Mouse (Mus musculus): Measurements from ENCODE around the gene Zyx. TPM values are rescaled to one million over a fixed set of nuclear protein-coding genes. Genes with fewer than 3 reads are reported as not detected.
A peak's percentile ranks its signal among the peaks of the same experiment; 100 is the strongest.

Zyx gene
- polyA plus RNA-seq, 1 experiment from 2014 or later, result 96.9 TPM

GRCm38 (mm10) chr6:42375131-42375530 lies 25.7 kb downstream of the Zyx start:
- peaks cover 33% of the 10 kb centered on the region for H3K4me1 ChIP-seq
- no peak overlapping the region for H3K27ac ChIP-seq (replicated peaks)

DNA sequence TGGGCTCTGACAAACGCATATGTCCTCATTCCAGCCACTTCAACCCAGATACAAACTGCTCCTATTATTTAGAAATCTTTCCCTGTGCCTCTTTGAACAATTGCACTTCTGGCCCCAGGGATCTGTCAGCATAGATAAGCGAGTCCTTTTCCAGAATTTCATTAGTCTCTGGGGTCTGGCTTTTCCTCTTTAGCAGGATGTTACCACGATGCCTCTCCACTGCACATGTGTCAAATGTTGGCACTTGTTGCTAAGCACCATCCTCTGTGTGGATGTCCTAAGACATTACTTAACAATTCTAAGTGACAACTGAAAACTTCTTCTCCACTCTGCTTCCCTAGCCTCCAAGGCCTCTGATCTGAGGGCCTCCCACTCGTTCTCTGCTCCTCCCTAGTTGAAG lies 26.6 kb downstream of the Zyx start:
- 51% methylated on average over 4 of the region's 4 CpGs for WGBS
- no peak overlapping the region for H3K27ac ChIP-seq (replicated peaks)
- H3K9me3 ChIP-seq, result no peaks in the 10 kb centered on the region
- H3K27me3 ChIP-seq (replicated peaks; ENCODE audit: low read depth, poor library complexity, severe bottlenecking), result peaks cover 21% of the 10 kb centered on the region
- no peaks in the 10 kb centered on the region for H3K36me3 ChIP-seq (replicated peaks)
- no peak overlapping the region for H3K4me3 ChIP-seq
- peaks cover 30% of the 10 kb centered on the region for H3K4me1 ChIP-seq
- no peak for DNase-seq (ENCODE audit: low spot score)

More at GRCm38 (mm10) chr6:42375131-42375530, 25.7 kb downstream of the Zyx start:
- WGBS, result 83% methylated on average over 2 of the region's 2 CpGs
- no peak overlapping the region for H3K4me3 ChIP-seq
- DNase-seq (ENCODE audit: low spot score), result no peak
- H3K27me3 ChIP-seq (replicated peaks; ENCODE audit: low read depth, poor library complexity, severe bottlenecking), result peaks cover 26% of the 10 kb centered on the region
- no peaks in the 10 kb centered on the region for H3K36me3 ChIP-seq (replicated peaks)
- no peaks in the 10 kb centered on the region for H3K9me3 ChIP-seq

DNA sequence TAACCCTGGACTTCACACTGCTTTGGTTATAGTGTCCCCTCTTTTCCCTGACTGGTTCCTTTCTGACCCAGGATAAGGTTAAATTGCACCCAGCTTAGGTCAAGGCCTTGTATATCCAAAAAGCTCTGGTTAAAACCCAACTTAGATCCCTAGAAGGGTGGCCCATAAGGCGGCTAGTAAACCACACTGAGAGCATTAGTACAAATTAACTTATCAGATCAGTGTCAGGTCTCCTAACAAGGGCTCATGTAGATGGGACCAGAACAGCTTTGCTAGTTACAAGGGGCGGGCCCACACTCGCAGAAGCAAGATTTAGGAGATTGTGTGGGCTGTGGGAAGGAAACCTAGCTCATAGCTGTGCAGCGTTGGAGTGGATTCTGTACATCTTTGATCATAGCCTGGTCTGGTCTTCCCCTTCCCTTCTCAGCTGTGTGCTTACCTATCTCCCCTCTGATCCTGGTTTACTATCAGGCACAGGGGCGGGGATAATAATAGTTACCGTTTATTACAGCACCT lies 27.1 kb downstream of the Zyx start:
- H3K4me3 ChIP-seq, result no peak overlapping the region
- H3K36me3 ChIP-seq (replicated peaks), result no peaks in the 10 kb centered on the region
- H3K27ac ChIP-seq (replicated peaks), result no peak overlapping the region
- WGBS, result 75% methylated on average over 6 of the region's 6 CpGs
- no peak for DNase-seq (ENCODE audit: low spot score)
- peaks cover 30% of the 10 kb centered on the region for H3K4me1 ChIP-seq
- peaks cover 15% of the 10 kb centered on the region for H3K27me3 ChIP-seq (replicated peaks; ENCODE audit: low read depth, poor library complexity, severe bottlenecking)
- H3K9me3 ChIP-seq, result no peaks in the 10 kb centered on the region

DNA sequence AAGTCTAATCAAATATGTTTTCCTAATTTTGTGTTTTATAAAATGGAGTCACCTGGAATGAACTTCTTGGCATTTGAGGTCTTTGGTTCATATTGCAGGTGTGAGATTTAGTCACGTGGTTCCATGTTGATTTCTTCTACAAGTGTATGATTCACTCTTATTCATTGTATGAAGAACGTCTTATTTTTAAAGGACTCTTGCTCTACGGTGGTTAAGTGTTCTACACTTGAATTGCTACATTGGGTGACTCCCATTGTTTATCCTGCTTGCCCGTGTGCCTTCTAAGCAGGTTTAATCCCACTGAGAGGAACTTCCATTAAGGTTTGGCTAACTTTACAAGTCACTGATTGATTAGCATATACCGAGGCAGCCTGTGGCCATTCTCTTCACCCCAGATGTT lies 27.9 kb downstream of the Zyx start:
- H3K4me3 ChIP-seq, result no peak overlapping the region
- WGBS, result 78% methylated on average over 5 of the region's 5 CpGs
- H3K36me3 ChIP-seq (replicated peaks), result no peaks in the 10 kb centered on the region
- peaks cover 31% of the 10 kb centered on the region for H3K4me1 ChIP-seq
- no peak for DNase-seq (ENCODE audit: low spot score)
- no peaks in the 10 kb centered on the region for H3K9me3 ChIP-seq
- no peak overlapping the region for H3K27ac ChIP-seq (replicated peaks)
- peaks cover 9% of the 10 kb centered on the region for H3K27me3 ChIP-seq (replicated peaks; ENCODE audit: low read depth, poor library complexity, severe bottlenecking)

GRCm38 (mm10) chr6:42379551-42379950 lies 30.1 kb downstream of the Zyx start:
- H3K27ac ChIP-seq (replicated peaks), result no peak overlapping the region
- WGBS, result 51% methylated on average over 3 of the region's 3 CpGs
- H3K4me1 ChIP-seq, result peaks cover 12% of the 10 kb centered on the region
- no peaks in the 10 kb centered on the region for H3K36me3 ChIP-seq (replicated peaks)
- DNase-seq (ENCODE audit: low spot score), result no peak
- H3K4me3 ChIP-seq, result no peak overlapping the region
- H3K27me3 ChIP-seq (replicated peaks; ENCODE audit: low read depth, poor library complexity, severe bottlenecking), result no peaks in the 10 kb centered on the region
- H3K9me3 ChIP-seq, result no peaks in the 10 kb centered on the region

GRCm38 (mm10) chr6:42380416-42381144 lies 31.1 kb downstream of the Zyx start:
- DNase-seq (ENCODE audit: low spot score), result peak; percentile 46
- Histone ChIP-seq H3K27me3 (replicated peaks; ENCODE audit: low read depth, poor library complexity, severe bottlenecking) (no peaks in the 10 kb centered on the region), H3K9me3 (no peaks in the 10 kb centered on the region), H3K4me1 (peaks cover 12% of the 10 kb centered on the region), H3K36me3 (replicated peaks) (no peaks in the 10 kb centered on the region), H3K4me3 (no peak overlapping the region), H3K27ac (replicated peaks) (no peak overlapping the region)
- 7% methylated on average over 8 of the region's 8 CpGs for WGBS

- peaks cover 12% of the 10 kb centered on the region for H3K4me1 ChIP-seq
- 49% methylated on average over 2 of the region's 2 CpGs for WGBS
- H3K4me3 ChIP-seq, result no peak overlapping the region
- H3K36me3 ChIP-seq (replicated peaks), result no peaks in the 10 kb centered on the region
- no peaks in the 10 kb centered on the region for H3K27me3 ChIP-seq (replicated peaks; ENCODE audit: low read depth, poor library complexity, severe bottlenecking)
- no peak overlapping the region for H3K27ac ChIP-seq (replicated peaks)
- H3K9me3 ChIP-seq, result no peaks in the 10 kb centered on the region
- no peak for DNase-seq (ENCODE audit: low spot score)
Observed at GRCm38 (mm10) chr6:42381221-42381620, 31.8 kb downstream of the Zyx start.

DNA sequence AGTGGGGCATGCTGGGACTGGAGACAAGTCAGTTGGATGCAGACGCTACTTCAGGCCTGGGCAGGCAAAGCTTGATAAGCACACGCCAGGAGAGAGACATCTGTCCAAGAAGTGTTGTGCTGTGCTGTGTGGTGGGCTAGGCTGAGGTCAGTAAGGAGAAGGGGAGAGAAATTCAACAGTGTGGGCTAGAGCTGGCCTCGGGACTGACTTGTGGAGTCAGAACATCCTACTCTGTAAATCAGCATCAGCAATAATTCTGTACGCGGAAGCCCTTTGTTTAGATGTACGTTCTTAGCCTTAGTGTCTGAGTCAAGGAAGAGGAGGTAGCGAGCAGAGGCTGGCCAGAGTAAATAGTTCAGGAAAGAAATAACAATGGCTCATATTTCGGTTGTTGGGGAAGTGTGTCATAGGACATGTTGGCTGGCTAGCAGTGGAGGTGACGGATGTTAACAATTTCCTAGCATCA lies 32.5 kb downstream of the Zyx start:
- no peaks in the 10 kb centered on the region for H3K36me3 ChIP-seq (replicated peaks)
- DNase-seq (ENCODE audit: low spot score), result no peak
- H3K4me3 ChIP-seq, result no peak overlapping the region
- H3K4me1 ChIP-seq, result peaks cover 10% of the 10 kb centered on the region
- peak overlapping the region; percentile 30; the same call in 1 of the 2 replicates for H3K27ac ChIP-seq (replicated peaks)
- no peaks in the 10 kb centered on the region for H3K9me3 ChIP-seq
- H3K27me3 ChIP-seq (replicated peaks; ENCODE audit: low read depth, poor library complexity, severe bottlenecking), result no peaks in the 10 kb centered on the region
- 62% methylated on average over 9 of the region's 9 CpGs for WGBS

DNA sequence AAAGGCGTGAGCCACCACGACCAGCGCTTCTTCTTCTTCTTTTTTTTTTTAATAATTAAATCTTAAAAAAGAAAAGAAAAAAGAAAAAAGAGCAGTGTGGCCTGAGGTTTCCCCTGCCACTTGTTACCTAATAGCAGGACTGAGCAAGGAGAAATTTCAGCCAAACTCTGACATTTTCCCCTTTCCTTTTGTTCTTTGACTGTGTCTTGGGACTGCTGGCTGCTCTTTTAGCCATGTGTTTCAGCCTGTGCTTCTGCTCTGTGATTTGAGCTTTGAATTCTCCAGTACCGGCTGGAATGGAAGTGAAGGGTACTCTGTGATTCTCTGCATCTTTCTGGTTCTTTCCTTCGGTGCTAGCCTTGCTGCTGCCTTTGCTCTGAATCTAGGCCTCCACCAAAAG lies 33.9 kb downstream of the Zyx start:
- WGBS, result 90% methylated on average over 5 of the region's 5 CpGs

GRCm38 (mm10) chr6:42385635-42386034 lies 36.2 kb downstream of the Zyx start:
- peaks cover 10% of the 10 kb centered on the region for H3K4me1 ChIP-seq
- no peaks in the 10 kb centered on the region for H3K9me3 ChIP-seq
- 84% methylated on average over 4 of the region's 4 CpGs for WGBS
- no peaks in the 10 kb centered on the region for H3K36me3 ChIP-seq (replicated peaks)
- no peaks in the 10 kb centered on the region for H3K27me3 ChIP-seq (replicated peaks; ENCODE audit: low read depth, poor library complexity, severe bottlenecking)
- no peak overlapping the region for H3K27ac ChIP-seq (replicated peaks)
- H3K4me3 ChIP-seq, result no peak overlapping the region
- no peak for DNase-seq (ENCODE audit: low spot score)

More for the DNA sequence above, 33.9 kb downstream of the Zyx start:
- DNase-seq (ENCODE audit: low spot score), result no peak
- no peaks in the 10 kb centered on the region for H3K27me3 ChIP-seq (replicated peaks; ENCODE audit: low read depth, poor library complexity, severe bottlenecking)
- no peak overlapping the region for H3K27ac ChIP-seq (replicated peaks)
- H3K4me3 ChIP-seq, result no peak overlapping the region
- no peaks in the 10 kb centered on the region for H3K9me3 ChIP-seq
- peaks cover 10% of the 10 kb centered on the region for H3K4me1 ChIP-seq
- no peaks in the 10 kb centered on the region for H3K36me3 ChIP-seq (replicated peaks)

DNA sequence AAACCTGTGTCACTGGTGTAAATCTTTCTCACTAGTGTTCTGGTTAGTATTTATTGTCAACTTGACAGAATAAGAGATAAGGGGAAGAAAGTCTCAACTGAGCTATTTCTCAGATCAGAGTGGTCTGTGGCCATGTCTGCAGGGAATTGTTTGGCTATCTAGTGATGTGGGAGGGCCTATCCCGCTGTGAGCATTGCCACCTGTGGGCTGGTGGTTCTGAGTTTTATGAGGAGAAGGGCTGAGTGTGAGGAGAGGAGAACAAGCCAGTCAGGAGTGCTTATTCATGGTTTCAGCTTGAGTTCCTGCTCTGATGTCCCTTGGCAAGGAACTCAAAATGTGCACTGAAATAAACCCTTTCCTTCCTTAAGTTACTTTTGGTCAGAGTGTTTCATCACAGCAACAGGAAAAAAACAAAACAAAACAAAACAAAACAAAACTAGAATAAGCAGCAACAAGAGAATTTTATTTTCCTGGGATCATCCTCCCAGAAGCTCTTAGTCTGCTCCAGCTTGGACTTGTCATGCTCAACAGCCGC lies 42.4 kb downstream of the Zyx start:
- Histone ChIP-seq H3K36me3 (replicated peaks) (no peaks in the 10 kb centered on the region), H3K4me1 (no peaks in the 10 kb centered on the region), H3K4me3 (no peak overlapping the region), H3K9me3 (no peaks in the 10 kb centered on the region), H3K27me3 (replicated peaks; ENCODE audit: low read depth, poor library complexity, severe bottlenecking) (no peaks in the 10 kb centered on the region), H3K27ac (replicated peaks) (no peak overlapping the region)
- WGBS, result 60% methylated on average over 2 of the region's 2 CpGs
- no peak for DNase-seq (ENCODE audit: low spot score)

GRCm38 (mm10) chr6:42395960-42396809 lies 46.8 kb downstream of the Zyx start:
- Histone ChIP-seq H3K27me3 (replicated peaks; ENCODE audit: low read depth, poor library complexity, severe bottlenecking) (no peaks in the 10 kb centered on the region), H3K9me3 (no peaks in the 10 kb centered on the region), H3K27ac (replicated peaks) (no peak overlapping the region), H3K4me3 (no peak overlapping the region), H3K36me3 (replicated peaks) (no peaks in the 10 kb centered on the region), H3K4me1 (no peaks in the 10 kb centered on the region)
- 82% methylated on average over 9 of the region's 9 CpGs for WGBS
- no peak for DNase-seq (ENCODE audit: low spot score)

Data from embryonic facial prominence, embryonic 10.5 days (tissue).